Mouse (Mus musculus) CD4-positive, CD25-positive, alpha-beta regulatory T cell, adult 2 months (primary cell): ENCODE results near the gene Mbtd1.
A peak's percentile ranks its signal among the peaks of the same experiment; 100 is the strongest.

Experiments used
- DNase-seq: peaks from one replicate; pipeline ENCODE4 v3.0.0-alpha.2; 2012; ENCODE audit warnings: low read depth, low spot score

Gene Mbtd1

DNA sequence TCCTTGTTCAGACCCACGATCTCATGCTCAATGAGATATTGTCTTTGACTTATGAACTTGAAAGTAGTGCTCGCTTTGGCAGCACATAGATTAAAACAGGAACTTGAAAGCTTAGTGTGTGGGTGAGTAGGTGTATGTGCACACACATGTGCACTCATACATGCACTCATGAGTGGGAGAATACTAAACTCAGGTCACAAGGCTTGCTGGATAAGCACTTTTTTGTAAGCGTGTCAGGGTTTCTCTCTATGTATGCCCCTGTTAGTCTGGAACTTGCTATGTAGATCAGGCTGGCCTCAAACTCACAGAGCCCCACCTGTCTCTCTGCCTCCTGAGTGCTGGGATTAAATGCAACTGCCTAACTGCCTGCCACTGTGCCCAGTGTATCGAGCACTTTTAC lies 101.4 kb downstream of the Mbtd1 start:
- no peak for DNase-seq

DNA sequence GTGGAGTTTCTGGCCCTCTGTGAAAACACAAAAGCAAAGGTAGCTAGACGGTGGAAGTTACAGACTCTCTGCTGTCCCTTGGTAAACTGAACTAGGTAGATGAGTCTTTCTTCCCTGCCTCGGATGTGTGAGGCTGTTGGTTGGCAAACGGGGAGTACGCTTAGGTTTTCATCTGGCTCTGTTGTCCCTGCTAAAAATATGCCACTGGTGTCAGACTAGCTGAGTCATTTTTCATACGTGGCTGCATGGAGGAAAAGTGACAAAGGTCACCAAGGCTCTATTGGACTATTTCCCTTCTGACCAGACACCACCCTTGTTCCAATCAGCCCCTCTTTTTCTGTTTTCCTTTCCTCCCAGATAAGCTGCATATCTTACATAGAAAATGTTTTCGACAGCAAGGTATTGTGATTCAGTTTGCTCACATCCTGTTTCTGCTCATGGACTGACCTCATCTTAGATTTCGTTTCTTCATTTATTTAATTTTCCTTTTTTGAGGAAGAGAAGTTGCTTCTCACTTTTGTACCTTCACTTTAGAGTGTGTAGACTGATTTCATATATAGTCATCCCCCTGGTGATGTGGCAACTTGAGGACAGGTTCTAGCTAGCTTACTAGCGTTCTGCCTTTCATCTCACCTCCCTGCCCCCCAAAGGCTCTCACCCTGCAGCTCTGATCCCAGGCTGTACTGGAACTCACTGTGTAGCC lies 102.1 kb downstream of the Mbtd1 start:
- no peak for DNase-seq

DNA sequence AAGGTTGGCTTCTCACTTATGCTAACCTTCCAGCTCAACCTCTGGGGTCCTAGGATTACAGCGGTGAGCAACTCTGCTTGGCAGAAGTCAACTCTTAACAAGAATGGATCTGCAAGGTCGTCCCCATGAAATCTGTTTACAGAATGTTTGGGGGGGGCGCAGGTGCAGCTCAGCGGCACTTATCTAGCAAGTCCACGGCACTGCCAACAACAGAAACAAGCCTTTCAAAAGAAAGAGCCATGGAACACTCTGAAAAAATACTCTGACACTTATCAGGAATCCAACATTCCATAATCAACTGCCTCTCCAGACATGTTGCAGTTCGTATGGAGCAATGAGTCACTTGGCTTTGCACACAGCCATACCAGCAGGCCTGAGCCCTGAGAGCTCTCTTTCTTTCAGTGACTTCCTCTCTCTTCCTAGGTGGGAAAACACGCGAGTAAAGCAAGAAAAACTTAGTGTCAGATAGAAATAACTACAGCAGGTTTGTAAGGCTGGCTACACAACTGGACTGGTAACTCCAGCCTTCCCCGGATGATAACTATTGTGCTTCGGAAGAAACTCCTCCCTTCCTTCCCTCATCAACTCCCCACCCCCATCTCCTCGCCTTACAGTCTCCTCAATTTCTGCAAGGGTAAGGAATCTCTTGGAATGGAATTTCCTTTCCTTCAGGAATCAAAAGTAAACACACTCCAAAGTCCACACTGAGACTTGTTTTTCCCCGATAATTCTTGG lies 102.8 kb downstream of the Mbtd1 start:
- DNase-seq, result no peak

DNA sequence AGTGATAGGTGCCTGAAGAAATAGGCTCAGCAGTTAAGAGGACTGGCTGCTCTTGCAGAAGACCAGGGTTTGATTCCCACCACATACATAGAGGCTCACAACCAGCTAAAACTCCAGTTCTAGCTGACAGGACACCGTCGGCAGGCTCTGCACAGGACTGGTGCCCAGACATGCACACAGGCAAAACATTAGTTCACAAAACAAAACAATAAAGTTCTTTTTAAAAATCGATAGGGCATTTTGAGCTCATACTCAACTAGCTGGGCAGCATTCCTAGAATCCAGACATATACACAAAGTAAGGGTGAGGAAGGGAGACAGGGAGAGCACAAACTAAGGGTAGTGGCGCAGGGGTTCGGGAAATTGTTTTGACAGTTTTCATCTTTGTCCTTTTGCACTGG lies 108.9 kb downstream of the Mbtd1 start:
- DNase-seq, result peak; percentile 17

DNA sequence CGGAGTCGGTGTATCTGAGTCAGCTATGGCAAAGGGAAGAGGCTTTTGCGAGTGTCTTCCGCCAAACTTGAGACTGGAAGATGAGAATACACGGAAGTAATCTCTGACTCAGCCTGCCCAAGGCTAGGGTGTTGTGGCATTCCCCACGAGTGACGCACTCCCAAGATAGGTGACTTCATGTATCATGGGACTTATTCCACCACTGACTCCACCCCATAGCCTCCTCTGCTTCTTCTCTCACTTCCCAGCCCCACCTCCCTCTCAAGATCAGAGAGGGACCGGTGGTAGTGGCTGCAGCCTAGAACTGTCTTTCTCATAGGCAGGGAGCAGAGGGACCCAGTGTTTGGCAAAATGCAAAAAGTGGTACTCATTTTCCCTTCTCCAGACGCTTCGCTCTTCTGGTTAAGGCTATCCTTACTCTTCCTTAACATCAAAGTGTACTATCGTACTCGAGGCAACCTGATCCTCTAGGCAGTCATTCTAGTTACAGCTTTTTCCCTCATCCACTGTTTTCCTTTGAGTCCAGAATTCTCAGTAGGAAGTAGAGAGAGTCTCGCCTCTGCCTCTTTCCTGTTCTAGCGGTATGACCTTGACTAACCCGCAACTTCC lies 109.6 kb downstream of the Mbtd1 start:
- DNase-seq, result peak; percentile 91

DNA sequence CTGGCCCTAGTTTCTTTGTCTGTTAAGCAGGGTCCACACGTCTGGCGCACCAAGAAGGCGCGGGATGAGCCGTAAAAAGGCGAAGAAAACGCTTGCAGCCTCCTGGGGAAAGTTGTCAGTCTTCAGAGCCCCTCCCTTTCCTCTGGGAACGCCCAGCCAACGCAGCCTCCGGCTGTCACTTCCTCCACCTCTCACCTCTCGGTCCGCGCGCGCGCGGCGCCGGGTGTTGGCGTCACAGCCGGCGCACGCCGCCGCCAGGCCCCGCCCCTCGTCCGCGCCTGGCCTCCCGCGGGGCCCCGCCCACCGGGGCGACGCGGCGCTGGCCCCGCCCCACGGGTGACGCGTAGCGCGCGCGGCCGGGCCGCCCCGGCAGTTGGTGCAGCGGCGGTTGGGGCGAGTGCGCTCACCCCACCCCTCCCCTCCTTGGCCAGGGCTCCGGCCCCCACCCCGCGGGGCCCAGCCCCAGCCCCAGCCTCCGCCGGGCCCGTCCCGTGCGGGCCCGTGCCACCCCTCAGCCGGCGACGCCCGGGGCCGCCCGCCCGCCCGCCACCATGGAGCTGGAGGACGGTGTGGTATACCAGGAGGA lies 110.2 kb downstream of the Mbtd1 start, which contains the start of gene Spag9:
Gene Spag9 (plus strand): TSS at position 372 of the 586 bp plus-strand sequence.
- DNase-seq, result peak; percentile 98
